Mouse (Mus musculus) stomach, postnatal 0 days (tissue): ENCODE data around the gene Syt13.

Experiments
- CTCF ChIP-seq: IDR thresholded peaks from 2 replicates; pipeline ENCODE4 v1.5.1; 2016; ENCODE audit warnings: antibody characterized with exemption, low read depth, mild to moderate bottlenecking, moderate library complexity
- EP300 ChIP-seq: optimal IDR thresholded peaks from 2 replicates; pipeline ENCODE3; 2016; ENCODE audit warnings: antibody characterized with exemption

GRCm38 (mm10) chr2:92940963-92941362 lies 26.1 kb downstream of the Syt13 start:
- TF ChIP-seq CTCF (no peak), EP300 (no peak)
